Mouse (Mus musculus): ENCODE results near the gene Lad1.

Lad1 gene

DNA sequence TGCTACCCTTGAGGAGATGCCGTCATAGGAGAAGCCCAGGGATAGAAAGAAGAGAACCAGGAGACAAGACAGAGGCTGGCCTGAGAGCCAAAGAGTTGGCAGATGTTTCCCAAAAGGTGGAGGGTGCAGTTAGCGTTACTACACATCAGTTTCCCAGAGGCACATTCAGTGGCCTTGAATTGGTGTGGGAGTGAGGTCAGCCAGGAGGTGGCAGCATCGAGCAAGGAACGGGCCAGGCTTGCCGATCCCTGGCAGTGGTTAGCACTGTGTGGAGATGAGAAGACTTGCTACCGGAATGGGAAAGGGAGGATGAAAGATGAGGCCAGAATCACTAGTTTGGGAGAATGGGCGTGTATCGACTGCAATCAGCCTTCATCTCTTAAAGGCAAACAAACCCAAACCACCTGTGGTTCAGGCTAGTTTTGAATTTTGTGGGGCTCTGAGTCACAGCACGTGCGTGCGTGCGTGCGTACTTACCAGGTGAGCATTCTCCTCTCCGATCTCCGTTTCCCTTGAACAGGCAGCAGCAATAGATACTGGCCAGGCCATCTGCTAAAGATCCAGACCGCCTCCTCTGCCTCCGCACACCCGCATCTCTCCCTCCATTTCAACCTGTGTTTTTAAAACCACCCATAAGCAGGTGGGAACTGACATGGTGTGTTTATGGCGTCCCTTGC, 47.3 kb downstream of the Lad1 start:
- no peak for TF ChIP-seq GATA4 (IDR thresholded peaks at IDR 0.05; ENCODE audit: insufficient replicate concordance, low read length)

DNA sequence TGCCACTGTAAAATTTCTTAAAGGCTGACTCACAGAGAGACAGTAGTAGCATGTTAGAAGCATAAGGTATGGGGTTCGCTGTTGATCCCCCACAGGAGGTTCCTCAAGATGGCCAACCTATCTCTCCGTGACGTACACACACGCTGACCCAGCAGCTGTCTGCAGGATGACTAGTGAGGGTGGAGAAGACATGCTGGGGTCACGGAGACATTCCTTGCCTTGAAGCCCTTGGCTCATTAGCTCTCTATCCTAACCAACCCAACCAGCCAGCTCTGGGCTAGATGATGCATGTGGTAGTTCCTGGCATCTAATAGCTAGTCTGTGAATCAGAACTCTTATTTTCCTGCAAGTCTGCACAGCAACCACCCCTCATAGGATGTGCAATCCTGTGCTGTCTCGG, 50.2 kb downstream of the Lad1 start:
- no peak for TF ChIP-seq GATA4 (IDR thresholded peaks at IDR 0.05; ENCODE audit: insufficient replicate concordance, low read length)

DNA sequence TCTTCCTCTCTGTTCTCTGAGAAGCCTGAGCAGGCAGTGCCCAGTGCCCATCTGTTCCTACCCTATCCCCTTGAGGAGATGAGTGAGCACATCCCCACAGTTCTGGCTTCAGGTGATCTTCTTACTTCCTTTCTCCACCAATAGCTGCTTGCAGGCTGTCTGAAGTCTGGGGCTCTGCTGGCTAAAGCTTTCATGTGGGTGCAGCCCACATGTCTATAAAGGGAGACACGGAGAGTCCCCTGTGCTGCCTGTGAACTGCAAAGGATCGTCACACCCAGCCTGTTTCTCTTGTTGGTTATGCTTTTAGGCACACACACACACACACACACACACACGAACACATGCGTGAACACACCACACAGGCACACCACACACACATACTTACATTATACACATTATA, 54.6 kb downstream of the Lad1 start:
- TF ChIP-seq GATA4 (IDR thresholded peaks at IDR 0.05; ENCODE audit: insufficient replicate concordance, low read length), result no peak

DNA sequence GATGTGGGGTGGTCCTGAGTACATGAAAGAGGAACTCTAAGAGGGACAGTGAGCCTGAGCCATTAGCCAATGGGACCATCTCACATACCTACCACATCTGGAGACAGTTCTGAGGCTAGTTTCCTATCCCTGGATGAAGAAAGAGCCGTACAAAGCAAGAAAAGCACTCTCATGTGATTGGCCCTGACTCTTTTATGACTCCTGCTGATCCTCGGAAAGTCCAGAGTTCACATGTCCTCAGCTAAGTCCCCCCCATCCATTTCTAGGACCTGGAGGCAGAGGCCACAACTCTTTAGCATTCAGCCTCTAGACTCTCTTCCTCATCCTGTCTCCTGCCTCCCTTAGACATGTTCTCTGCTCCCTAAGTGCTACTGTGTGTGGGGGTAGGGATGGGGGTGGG, 58.9 kb downstream of the Lad1 start:
- TF ChIP-seq GATA4 (IDR thresholded peaks at IDR 0.05; ENCODE audit: insufficient replicate concordance, low read length), result no peak

DNA sequence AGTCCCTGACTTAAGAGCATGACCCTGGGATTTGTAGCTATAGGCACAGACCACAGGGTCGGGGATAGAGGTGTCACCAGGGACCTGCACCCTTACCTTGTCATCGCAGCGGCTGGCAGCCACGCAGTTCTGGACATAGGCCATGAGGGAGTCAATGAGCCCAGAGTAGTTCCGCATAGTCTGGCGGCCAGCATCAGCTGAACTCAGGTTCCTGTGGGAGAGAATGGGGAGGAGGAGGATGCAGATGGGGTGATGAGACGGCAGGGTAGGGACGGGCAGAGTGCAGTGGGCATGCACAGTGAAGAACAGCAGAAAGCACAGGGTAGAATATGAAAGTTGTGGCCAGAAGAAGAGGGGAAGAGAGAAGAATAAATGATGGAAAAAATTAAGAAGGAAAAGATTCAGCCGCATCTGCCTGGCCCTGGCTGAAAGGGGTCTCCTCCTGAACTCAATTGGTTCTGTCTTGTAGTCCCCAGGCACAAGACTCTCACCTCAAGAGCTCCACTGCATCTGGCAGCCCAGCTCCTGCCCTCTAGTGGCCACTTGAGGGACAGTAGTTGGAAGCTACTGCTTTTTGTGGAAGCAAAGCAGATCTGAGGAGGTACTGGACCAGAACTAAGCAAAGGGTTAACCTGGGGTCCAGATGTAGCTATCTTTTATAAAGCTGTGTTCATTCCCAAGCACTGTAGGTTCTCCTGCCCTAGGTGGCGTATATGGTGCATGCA, 64.1 kb downstream of the Lad1 start:
- no peak for TF ChIP-seq GATA4 (IDR thresholded peaks at IDR 0.05; ENCODE audit: insufficient replicate concordance, low read length)

All from liver, adult (tissue).